Mouse (Mus musculus) midbrain, postnatal 0 days (tissue): ENCODE results near the gene Nomo1. TPM values are rescaled to one million over a fixed set of nuclear protein-coding genes. Genes with fewer than 3 reads are reported as not detected.

Experiments
- ATAC-seq: fragments of 200-750 bp; cut with Nextera tagmentation; 2 replicates; pipeline ENCODE4 v1.8.0; 2017; ENCODE audit warnings: moderate number of reproducible peaks, mild to moderate bottlenecking, moderate TSS enrichment, moderate library complexity; ENCODE audit not compliant: low FRiP score
- DNase-seq: peaks from one replicate; pipeline ENCODE4 v3.0.0-alpha.2; 2015; ENCODE audit warnings: low spot score
- H3K27ac ChIP-seq: fragments of 300-500 bp; sonication (generic); 2 replicates; pipeline ENCODE4 v1.5.1; 2014; ENCODE audit warnings: low read depth, mild to moderate bottlenecking, low read length, mixed read lengths
- H3K27me3 ChIP-seq: fragments of 300-500 bp; sonication (generic); 2 replicates; pipeline ENCODE4 v1.6.1; 2014; ENCODE audit warnings: low read length, control low read depth, mixed read lengths; ENCODE audit not compliant: insufficient read depth
- H3K36me3 ChIP-seq: fragments of 300-500 bp; sonication (generic); 2 replicates; pipeline ENCODE4 v1.6.1; 2014; ENCODE audit warnings: low read length, control low read depth, mixed read lengths; ENCODE audit not compliant: insufficient read depth
- H3K4me1 ChIP-seq: fragments of 300-500 bp; sonication (generic); 2 replicates; pipeline ENCODE4 v1.6.1; 2014; ENCODE audit warnings: mild to moderate bottlenecking, control low read depth, antibody characterized with exemption, low read length, mixed read lengths; ENCODE audit not compliant: insufficient read depth
- H3K4me2 ChIP-seq: fragments of 300-500 bp; sonication (generic); 2 replicates; pipeline ENCODE4 v1.6.1; 2014; ENCODE audit warnings: low read depth, mild to moderate bottlenecking, low read length, mixed read lengths; ENCODE audit not compliant: poor library complexity, severe bottlenecking
- H3K4me3 ChIP-seq: fragments of 300-500 bp; sonication (generic); 2 replicates; pipeline ENCODE4 v1.5.1; 2014; ENCODE audit warnings: low read depth, mild to moderate bottlenecking, low read length, moderate library complexity
- H3K9ac ChIP-seq: fragments of 300-500 bp; sonication (generic); replicated peaks from 2 replicates; pipeline ENCODE4 v1.6.1; 2014; ENCODE audit warnings: mild to moderate bottlenecking, low read length, moderate library complexity, mixed read lengths; ENCODE audit not compliant: poor library complexity, severe bottlenecking
- H3K9me3 ChIP-seq: fragments of 300-500 bp; sonication (generic); 2 replicates; pipeline ENCODE4 v1.6.1; 2016; ENCODE audit warnings: low read length, control low read depth
- CTCF ChIP-seq: IDR thresholded peaks from 2 replicates; pipeline ENCODE4 v1.5.1; 2016; ENCODE audit warnings: antibody characterized with exemption, mild to moderate bottlenecking
- WGBS: fragments of 180-500 bp; shearing (Covaris S2); extraction: QIAGEN DNeasy Blood & Tissue Kit; methylation state at CpG from one replicate; pipeline ENCODE4 v1.1.7; 2014; 5-methylcytosine and 5-hydroxymethylcytosine counted together
- polyA plus RNA-seq: library from polyadenylated mRNA; unstranded; fragments of >200 nt; fragmentation: Nextera tagmentation; extraction: Ambion mirVana; gene quantifications from 2 replicates; pipeline ENCODE4 v1.2.1, GENCODE M21; 2015
- total RNA-seq: library from RNA; depleted of rRNA; stranded (reverse); fragments of >200 nt; gene quantifications from 2 replicates; pipeline ENCODE4 v1.2.3, GENCODE M21; 2014

The Nomo1 gene
- total and polyA plus RNA-seq, 2 experiments from 2014 or later = 38.7 to 44.2 TPM

DNA sequence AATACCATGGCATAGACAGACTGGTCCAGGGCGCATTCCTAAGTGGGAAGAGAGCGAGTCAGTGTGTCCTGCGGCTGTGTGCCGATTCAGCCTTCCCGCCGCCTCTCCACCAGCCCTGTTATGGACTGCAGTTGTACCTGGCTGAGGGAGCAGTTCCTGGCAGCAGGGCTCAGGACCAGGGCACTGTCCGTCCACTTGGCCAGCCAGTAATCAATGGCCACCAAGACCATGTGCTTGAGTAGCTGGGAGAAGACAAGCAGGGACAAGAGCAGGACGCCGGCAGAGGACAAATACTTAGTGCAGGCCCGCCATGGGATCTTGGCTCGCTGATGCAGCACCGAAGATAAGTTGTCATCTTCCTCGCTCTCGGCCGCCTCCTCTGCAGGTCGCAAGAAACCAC is 83.5 kb downstream of the Nomo1 start:
- Histone ChIP-seq H3K4me1 (no peaks in the 10 kb centered on the region), H3K36me3 (no peaks in the 10 kb centered on the region), H3K27me3 (no peaks in the 10 kb centered on the region), H3K4me3 (no peak overlapping the region), H3K9me3 (no peaks in the 10 kb centered on the region), H3K9ac (no peak overlapping the region), H3K4me2 (no peak overlapping the region), H3K27ac (no peak overlapping the region)
- no peak for DNase-seq
- TF ChIP-seq CTCF = no peak
- no peak for ATAC-seq
- WGBS = 96% methylated on average over 16 of the region's 16 CpGs

DNA sequence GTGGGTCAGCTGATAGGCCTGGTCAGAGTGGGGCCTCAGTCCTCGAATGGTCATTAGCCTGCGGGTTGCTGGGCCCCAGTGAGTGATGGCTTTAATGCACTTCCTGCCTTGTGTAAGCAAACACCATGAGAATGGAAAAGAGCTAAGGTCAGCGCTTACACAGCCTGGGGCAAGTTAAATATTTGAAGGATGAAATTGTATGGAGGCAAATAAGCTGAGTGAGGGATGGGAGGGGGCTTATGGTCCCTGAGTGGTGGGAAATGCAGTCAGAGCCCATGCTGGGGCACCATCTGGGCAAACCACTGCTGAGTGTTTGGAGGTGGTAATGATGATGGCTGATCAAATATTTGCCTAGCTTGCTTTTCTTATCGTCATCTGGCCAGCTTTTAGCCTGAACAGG is 89.5 kb downstream of the Nomo1 start:
- Histone ChIP-seq H3K27ac (no peak overlapping the region), H3K27me3 (no peaks in the 10 kb centered on the region), H3K4me2 (no peak overlapping the region), H3K9me3 (no peaks in the 10 kb centered on the region), H3K4me1 (no peaks in the 10 kb centered on the region), H3K9ac (no peak overlapping the region), H3K4me3 (no peak overlapping the region), H3K36me3 (no peaks in the 10 kb centered on the region)
- no peak for DNase-seq
- WGBS = 66% methylated on average over 4 of the region's 4 CpGs
- ATAC-seq = no peak
- no peak for TF ChIP-seq CTCF

GRCm38 (mm10) chr7:46124460-46124859 is 91.0 kb downstream of the Nomo1 start:
- TF ChIP-seq CTCF = no peak
- no peak overlapping the region for H3K9ac ChIP-seq
- H3K9me3 ChIP-seq = no peaks in the 10 kb centered on the region
- no peak overlapping the region for H3K4me3 ChIP-seq
- H3K4me1 ChIP-seq = no peaks in the 10 kb centered on the region
- H3K4me2 ChIP-seq = no peak overlapping the region
- peak; percentile 61 for DNase-seq
- H3K27me3 ChIP-seq = no peaks in the 10 kb centered on the region
- ATAC-seq = no peak
- WGBS = 71% methylated on average over 6 of the region's 6 CpGs
- no peaks in the 10 kb centered on the region for H3K36me3 ChIP-seq
- no peak overlapping the region for H3K27ac ChIP-seq

- Histone ChIP-seq H3K36me3 (no peaks in the 10 kb centered on the region), H3K27ac (no peak overlapping the region), H3K9ac (no peak overlapping the region), H3K4me1 (no peaks in the 10 kb centered on the region), H3K4me3 (no peak overlapping the region), H3K4me2 (no peak overlapping the region), H3K27me3 (no peaks in the 10 kb centered on the region), H3K9me3 (no peaks in the 10 kb centered on the region)
- 85% methylated on average over 11 of the region's 11 CpGs for WGBS
- no peak for TF ChIP-seq CTCF
- DNase-seq = no peak
- no peak for ATAC-seq
Observed at GRCm38 (mm10) chr7:46125340-46125739, 91.8 kb downstream of the Nomo1 start.

- peaks cover 7% of the 10 kb centered on the region; the same call in 1 of the 2 replicates for H3K4me1 ChIP-seq
- no peak overlapping the region for H3K4me2 ChIP-seq
- H3K9me3 ChIP-seq = no peaks in the 10 kb centered on the region
- H3K4me3 ChIP-seq = no peak overlapping the region
- WGBS = 34% methylated on average over 7 of the region's 7 CpGs
- H3K27ac ChIP-seq = no peak overlapping the region
- DNase-seq (peak; percentile 61), ATAC-seq (no peak)
- no peak overlapping the region for H3K9ac ChIP-seq
- no peak for TF ChIP-seq CTCF
- H3K27me3 ChIP-seq = no peaks in the 10 kb centered on the region
- H3K36me3 ChIP-seq = no peaks in the 10 kb centered on the region
Observed at GRCm38 (mm10) chr7:46128196-46128595, 94.7 kb downstream of the Nomo1 start.

DNA sequence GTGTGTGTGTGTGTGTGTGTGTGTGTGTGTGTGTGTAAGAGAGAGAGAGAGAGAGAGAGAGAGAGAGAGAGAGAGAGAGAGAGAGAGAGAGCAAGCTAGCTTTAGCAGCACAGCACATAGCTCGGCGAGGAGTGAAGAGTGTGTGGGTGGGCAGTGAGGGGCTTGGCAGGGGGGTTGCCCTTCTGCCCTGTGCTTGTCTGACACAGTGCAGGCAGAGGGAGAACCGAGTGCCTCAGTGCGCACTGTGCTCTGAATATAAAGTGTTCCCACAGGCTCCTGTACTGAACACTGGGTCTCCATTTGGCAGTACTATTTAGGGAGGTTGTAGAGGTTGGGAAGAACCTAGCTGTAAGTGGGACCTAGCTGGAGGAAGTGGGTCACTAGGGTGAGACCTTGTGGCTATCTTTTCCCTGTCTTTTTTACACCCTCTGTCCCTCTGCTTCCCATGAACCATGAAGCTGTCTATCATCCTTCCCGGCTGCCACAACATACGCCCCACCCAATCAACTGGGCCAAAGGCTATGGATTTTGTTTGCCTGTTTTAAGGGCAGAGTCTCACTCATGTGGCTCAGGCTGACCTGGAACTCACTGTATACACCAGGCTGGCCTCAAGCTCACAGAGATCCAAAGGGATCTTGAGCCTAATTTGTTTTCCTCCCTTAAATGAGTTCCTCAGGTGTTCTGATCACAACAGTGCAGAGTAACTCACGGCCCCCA is 96.1 kb downstream of the Nomo1 start:
- DNase-seq = no peak
- H3K4me1 ChIP-seq = peaks cover 11% of the 10 kb centered on the region; the same call in 1 of the 2 replicates
- H3K27ac ChIP-seq = no peak overlapping the region
- no peak for TF ChIP-seq CTCF
- H3K27me3 ChIP-seq = no peaks in the 10 kb centered on the region
- 47% methylated on average over 7 of the region's 7 CpGs for WGBS
- no peaks in the 10 kb centered on the region for H3K36me3 ChIP-seq
- no peak overlapping the region for H3K4me2 ChIP-seq
- no peak overlapping the region for H3K9ac ChIP-seq
- ATAC-seq = no peak
- no peak overlapping the region for H3K4me3 ChIP-seq
- no peaks in the 10 kb centered on the region for H3K9me3 ChIP-seq
